Mouse (Mus musculus) olfactory bulb, adult 2 months (tissue): ENCODE measurements around the gene S1pr3.

Experiments
- CTCF ChIP-seq: fragments of 200-500 bp; IDR thresholded peaks from 2 replicates; pipeline ENCODE4 v1.5.1; 2012; ENCODE audit warnings: low read depth, mild to moderate bottlenecking, low read length, moderate library complexity; ENCODE audit not compliant: insufficient read depth
- POLR2A ChIP-seq: fragments of 200-500 bp; IDR thresholded peaks from 2 replicates; pipeline ENCODE4 v1.6.1; 2012; ENCODE audit warnings: mild to moderate bottlenecking, low read depth, low read length, moderate library complexity; ENCODE audit not compliant: insufficient read depth

DNA sequence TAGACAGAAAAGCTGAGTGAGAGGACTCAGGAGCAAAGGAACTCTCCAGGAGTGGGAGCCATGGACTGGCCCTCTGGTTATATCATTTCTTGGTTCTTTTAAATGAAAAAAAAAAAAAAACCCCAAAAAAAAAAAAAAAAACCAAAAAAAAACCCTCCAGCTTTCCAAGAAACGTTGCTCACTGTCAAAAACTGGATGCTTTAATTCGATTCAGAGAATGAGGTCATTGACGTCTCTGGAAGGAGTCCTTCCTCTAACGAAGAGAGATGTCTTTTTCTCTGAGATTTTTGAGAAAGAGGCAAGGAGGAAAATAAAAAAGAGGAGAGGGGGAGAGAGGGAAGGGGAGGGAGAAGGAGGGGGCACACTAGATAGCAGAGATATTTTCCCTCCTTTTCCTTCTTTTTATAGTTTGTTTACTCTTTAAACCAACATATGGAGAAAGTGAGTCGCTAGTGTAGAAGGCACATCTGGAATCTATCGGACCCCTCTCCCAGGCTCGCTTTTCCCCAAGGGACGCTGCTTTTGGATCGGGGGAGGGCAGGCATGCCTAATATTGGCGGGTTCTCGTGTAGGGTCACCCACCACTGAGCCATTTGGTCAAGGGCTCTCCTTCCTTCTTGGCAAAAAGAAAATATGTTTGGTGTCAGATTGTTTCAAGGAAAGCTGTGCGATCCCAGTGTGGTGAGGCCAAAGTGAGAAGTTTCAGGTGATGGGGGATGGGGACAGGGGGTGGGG, 3.4 kb downstream of the S1pr3 start:
- no peak for TF ChIP-seq POLR2A
- no peak for TF ChIP-seq CTCF
